Mouse (Mus musculus): ENCODE results near the gene Ctdspl2.
"Not testable (repeated sequence)": the region's sequence is repeated elsewhere in the genome, so short reads cannot be mapped to it uniquely, and the experiment has no call there.

Ctdspl2 gene

DNA sequence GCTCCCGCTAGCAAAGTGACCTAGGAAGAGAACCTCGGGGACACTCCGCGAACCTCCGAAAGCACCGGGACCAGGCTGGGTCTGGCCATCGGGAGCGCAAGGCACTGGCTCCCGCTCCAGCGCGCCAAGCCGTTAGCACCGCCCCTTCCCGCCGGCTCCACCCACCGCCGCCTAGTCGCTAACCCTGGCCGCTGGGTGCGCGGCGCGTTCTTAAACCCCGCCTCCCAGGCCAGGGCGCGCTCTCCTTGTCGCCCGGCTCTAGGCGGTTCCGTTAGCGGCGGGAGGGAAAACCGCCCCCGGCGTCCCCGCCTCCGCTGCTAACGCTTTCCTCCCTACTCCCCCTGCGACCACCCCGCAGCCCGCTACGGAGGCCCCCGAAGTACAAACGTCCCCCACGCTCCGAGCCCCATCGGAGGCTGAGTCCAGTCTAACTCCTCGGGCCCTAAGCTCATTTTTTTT is at the start of gene Ctdspl2, which contains the start of gene Mageb3:
Ctdspl2 (plus strand) TSS at position 237 of the 459 bp plus-strand sequence.
Mageb3 (minus strand) TSS at position 328 of the 459 bp plus-strand sequence.
- peak; percentile 99 for DNase-seq

DNA sequence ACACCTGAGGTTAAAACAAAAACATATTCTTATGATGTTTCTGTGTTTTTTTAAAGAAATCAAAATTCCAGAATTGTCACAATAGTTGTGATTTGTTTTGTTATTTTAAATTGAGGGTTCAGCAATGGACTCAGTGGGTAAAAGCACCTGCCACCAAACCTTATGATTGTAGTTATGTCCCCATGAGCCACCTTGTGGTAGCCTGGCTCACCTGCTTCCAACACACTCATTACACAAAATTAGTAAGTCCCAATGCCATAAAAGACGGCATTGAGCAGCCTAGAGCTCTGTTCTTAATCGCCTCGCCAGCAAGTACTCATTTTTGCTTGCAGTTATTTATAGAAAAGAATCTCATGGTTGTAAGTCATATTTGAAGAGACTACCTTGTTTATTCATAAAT is 45.8 kb upstream of the Ctdspl2 start:
- DNase-seq: no peak

DNA sequence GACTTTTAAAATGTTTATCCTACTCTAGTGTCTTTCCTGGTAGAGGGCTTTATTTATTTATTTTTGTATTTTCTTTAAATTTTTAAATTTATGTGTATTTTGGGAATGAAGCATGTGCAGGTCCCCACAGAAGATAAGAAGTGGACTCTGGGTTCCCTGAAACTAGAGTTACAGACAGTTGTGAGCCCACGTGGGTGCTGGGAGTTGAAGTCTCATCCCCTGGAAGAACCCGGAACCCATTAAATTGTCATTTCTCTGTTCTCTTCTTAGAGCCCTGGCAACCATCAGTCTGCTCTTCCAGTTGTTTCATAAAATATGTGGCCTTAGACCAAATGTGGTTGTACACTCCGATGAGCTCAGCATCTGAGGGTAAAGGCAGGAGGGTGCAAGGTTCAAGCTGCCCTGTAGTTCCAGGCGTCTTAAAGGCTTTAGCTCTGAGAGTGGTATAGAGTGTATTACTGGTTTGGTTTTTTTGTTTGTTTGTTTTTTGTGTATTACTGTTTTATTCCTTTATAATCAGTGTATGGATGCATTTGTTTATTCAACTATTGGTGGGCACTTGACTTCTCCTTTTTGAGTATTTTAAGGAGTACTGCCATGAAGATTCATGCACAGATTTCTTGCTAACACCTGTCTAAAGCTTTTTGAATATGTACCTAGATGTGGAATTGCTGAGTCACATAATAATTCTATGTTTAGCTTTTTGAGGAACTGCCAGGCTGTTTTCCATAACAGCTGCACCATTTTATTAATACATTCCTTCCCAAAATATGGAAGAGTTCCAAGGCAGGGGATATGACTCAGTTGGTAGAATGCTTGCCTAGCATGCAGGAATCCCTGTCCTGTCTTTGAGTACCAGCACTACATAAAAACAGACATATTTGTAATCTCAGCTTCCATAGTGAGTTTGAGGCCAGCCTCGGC is 39.5 kb upstream of the Ctdspl2 start:
- no peak for DNase-seq

DNA sequence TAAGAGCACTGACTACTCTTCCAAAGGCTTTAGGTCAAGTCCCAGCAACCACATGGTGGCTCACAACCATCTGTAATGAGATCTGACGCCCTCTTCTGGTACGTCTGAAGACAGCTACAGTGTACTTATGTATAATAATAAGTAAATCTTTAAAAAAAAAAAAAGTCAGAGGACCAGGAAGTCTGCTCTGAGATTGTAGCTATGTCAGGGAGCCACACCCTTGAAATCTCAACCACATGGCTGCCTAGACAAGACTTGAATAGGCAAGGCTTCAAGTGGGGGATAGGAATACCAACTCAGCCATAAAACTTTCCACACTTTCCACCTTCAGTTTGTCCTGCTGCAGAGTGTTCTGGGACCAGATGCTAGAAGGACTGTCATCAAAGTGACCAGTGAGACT is 18.2 kb upstream of the Ctdspl2 start:
- not testable (repeated sequence) for DNase-seq

DNA sequence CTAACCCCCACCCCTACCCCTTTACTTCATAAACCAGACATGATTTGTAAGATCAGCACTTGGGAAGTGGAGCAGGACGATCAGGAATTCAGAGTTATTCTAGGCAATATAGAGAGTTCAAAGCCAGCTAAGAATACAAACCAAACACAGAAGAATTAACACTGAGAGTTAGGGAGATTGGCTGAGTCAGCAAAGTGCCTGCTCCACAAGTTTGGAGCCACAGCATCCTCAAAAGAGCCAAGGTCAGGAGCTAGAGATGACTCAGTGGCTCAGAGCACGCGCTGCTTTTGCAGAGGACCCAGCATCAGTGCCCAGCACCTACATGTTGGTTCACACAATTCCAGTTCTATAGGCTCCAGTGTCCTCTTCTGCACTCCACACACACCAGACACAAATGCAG is 12.4 kb upstream of the Ctdspl2 start:
- DNase-seq: no peak

DNA sequence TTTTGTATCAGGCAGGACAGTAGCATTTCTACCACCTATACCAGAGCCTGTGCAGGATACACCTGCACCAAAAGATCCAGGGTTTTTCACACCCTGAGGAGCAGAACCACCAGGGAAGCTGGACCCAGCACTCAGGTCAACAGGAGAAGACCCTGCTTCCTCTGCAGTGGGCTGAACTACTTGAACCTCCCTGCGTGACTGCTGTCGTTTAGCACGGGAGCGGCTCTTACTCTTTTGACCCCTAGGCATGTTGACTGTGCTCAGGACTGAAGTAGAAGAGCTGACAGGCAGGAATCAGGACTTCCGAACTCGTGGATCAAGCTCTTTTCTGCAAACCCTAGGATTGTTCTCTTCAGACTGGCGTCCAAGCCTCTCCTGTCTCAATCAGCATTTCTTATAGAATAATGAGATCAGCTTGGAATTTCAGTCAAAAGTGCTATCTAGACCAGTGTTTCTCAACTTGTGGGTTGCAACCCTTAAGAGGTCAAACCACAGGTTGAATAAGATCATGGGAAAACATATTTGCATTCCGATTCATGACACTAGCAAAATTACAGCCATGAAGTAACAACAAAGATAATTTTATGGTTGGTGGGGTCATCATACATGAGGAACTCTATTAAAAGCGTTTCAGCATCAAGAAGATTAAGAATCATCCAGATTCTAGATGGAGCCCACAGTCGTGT is 687 bp upstream of the Ctdspl2 start:
- peak; percentile 9 for DNase-seq

DNA sequence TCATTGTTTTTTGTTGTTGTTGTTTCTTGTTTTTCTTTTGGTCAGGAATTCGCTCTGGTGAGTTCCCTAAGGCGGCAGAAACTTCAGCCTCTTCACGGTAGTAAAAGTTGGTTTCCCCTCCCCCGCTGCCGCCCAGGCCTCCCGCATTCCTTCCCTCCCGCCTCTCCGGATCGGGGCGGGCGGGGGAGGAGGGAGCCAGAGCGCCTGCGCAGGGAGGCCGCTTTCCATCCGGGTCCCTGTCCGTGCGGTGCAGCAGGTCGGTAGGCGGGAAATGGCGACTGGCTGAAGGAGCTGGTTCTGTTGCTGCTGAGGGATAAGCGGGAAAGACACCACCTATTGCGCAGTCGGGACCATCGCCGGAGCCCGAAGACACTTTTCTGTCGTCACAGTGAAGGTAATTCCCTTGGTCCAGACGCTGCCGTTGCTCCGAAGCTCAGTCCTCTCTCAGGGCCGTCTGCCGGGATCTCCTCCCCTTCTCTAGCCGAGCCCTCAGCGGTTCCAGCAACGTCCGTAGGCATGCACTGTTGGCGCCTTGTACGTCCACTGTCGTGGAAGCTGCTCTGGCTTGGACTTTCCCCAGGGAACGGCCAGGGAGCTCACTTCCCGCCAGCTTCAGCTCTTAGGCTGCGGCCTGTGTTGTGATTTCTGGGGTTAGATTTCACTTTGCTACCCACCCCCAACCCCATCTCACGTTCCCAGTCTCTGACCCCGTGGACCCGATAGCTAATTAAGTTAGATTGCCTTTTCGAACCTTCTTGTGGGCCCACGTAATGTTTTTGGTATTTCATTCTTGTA is 620 bp downstream of the Ctdspl2 start:
- peak; percentile 98 for DNase-seq

DNA sequence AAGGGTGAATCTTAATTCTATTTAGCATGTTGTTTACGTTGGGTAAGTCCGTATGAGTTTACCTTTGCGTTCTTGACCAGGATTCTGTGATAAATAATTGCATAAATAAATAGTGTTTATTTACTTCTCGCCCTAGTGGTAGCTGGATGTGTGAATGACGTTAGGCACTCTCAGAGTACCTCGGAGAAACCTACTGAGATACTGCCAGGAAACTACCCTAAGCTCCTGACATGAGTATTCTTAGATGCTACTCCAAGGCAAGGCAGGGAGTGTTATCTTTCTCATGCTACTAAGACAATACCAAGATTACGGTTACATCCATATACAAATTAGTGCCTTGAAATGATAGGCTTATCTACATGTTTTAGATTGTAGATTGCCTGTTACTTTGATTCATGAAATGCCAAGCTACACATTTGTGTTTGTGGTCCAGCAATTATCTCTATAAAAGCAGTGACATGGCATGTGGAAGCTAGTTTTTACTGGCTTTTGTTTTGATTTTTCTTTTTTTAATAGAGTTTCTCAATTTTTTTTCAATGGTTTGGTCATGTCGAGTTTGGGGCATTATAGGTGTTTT is 1.5 kb downstream of the Ctdspl2 start:
- no peak for DNase-seq

DNA sequence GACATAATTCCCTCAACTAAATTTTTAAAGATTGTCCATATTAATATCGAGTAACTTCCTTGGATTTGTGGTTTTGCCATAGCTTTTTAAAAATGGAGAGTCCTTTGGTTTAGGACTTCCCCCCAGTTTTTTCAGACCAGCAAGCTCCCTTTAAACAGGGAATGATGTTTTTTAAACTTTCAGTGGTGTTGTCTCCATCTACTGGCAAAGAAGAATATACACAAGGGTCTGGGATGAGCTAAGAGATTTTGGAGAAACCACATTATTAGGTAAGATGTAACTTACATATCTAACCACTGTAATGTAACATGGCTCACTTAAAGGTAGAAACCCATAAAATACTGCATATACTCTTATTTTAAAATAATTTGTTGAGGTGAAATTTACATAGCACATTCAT is 39.9 kb downstream of the Ctdspl2 start:
- no peak for DNase-seq

DNA sequence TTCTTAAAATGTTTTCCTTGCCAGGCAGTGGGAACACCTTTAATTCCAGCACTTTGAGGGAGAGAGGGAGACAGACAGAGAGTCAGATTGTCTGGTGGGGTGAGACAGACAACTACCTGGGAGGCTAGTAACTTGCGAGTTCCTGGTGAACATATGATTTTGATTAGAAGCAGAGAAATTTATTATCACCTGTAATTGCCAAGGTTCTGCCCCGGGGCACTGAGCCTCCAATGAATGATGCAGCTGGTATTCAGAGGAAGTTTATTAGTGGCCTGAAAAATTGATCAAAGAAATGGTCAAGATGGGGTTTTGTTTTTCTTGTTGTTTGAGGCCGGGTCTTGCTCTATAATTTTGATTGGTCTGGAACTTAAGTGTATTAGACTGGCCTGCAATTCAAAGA is 53.0 kb downstream of the Ctdspl2 start:
- no peak for DNase-seq

DNA sequence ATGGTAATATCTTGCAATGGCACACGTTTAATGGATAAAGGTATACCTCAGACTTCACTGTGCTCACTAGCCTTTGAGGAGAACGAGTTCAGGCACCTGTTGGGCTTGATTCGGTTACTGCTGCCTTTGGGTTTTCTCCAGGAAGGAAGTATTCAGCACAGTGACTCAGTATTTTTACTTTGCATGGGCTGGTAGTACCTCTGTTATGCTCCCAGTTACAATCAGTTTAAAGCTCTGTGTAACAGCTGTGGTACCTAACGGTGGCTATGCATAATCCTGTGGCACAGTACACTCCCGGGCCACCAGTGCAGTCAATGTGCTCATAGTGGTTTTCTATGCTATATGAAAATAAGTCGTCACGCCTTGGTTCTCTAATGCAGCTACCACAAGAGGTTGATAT is 55.6 kb downstream of the Ctdspl2 start:
- DNase-seq: no peak

DNA sequence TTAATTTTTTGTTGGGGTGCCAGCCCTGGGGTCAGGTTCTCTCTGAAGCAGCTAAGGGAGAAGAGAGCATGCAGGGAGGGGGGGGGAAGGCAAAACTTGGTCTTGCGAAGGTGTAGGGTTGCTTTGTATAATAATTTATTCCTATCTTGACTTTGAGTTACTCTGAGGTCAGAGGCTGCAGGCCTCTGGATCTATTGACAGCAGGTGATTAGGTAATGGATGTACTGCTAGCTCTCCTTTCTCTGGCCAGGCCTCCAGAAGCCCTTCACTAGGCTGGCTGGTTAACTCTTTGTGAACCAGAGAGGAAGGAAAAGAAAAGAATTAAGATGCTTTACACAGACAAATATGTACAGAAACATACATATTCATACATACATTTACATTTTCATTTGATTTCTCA is 62.9 kb downstream of the Ctdspl2 start:
- DNase-seq: no peak

DNA sequence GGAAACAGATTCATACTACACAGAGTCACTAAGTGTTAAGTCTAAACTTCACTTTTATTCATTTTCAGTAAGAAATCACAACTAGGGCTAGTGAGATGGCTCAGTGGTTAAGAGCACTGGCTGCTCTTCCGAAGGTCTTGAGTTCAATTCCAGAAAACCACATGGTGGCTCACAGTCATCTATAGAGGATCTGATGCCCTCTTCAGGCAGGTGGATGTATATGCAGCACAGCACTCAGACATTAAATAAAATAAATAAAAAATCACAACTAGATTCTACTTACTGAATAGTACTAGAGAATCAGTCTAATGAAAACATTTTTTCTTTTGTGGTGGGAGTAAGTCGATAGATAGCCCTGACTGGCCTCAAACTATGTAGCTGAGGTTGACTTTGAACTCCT is 66.5 kb downstream of the Ctdspl2 start:
- DNase-seq: no peak

DNA sequence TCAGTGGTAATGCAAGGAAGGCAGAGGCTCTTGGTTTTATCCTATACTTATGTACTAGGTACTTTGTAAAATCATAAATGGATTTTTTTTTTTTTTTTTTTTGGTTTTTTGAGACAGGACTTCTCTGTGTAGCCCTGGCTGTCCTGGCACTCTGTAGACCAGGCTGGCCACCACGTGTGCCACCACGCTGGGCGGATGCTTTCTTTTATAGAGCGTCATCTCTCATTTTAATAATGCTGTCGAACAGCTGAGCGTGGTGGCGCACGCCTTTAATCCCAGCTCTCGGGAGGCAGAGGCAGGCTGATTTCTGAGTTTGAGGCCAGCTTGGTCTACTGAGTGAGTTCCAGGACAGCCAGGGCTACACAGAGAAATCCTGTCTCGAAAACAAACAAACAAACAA is 71.3 kb downstream of the Ctdspl2 start:
- peak; percentile 9 for DNase-seq

DNA sequence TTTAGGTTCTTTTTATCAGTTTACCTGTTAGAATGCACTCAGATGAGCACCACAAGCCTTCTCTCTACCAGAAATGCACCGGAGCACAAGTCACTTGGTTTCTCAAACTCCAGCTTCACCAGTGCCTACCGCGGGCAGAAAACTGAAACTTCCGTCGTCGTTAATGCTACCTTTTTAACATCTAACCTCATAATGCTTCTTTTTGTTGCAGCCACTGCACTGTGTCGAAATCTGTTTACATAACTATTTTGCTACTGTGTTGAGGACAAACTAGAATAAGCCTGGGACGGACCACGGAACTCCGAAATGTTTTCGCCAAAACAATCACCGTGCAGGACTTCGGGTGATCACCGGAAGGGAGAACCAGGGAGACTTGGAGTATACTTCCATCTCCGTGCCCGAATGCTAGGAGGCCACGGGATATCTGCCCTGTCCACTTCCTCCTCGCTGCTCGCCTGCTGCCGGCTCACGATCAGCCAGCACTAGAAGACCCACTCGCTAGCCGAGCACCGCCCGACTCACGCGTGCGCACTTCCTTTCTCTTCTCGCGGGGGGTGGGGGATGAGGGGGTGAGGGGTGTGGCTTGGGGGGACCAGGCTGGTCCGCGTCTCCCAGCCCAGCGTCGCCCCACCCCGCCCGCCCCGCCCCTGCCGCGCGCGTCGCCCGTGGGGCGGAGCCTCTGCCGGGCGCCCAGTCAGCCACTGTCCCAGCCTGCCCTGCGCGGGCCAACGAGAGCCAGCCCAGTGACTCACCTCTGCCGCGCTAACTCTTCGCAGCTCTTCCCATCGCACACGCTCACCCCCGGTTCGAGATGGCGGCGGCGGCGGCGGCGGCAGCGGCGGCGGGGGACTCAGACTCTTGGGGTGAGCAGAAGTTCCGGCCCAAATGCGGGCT is 72.3 kb downstream of the Ctdspl2 start, which contains the start of gene Eif3j1:
Eif3j1 (plus strand) TSS at position 685 of the 894 bp plus-strand sequence.
- peak; percentile 94 for DNase-seq

DNA sequence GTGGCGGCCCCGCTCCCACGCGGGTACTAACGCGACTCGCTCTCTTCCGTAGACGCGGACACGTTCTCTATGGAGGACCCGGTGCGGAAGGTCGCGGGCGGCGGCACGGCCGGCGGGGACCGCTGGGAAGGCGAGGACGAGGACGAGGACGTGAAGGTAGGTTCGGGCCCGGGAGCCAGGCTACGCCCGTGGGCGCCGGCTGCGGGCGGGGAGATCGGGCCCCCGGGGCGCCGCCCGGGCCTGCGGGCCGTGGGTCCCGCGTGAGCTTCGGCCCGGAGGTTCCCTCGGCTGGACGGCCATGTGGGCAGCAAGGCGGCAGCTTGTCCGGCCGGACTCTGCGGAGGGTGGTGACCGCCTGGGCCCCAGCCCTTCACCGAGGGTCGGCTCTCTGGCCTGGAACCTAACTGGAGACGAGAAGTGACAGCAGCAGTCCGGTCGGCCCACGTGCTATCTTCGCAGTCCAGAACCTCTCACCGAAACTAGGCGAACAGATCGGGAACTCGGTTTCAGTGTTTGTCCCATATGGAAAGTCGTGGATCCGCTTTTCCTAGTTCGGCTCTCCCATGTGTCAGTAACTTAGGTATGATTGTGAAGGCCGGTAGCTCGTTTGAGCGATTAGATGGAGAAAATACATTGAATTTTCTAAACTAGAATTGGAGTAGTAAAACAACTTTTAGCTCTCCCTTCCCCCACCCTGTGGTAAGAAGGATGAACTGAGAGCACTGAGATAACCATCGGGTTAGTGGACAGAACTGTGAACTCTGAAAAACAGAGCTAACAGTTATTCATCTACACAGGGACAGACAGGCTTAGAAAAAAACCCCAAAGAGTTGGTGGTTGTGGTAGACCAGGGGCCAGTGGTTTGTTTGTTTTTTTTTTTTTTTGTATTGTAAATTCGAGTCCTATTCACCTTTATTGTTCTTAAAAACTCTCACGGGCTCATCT is 73.2 kb downstream of the Ctdspl2 start:
- DNase-seq: peak; percentile 65

DNA sequence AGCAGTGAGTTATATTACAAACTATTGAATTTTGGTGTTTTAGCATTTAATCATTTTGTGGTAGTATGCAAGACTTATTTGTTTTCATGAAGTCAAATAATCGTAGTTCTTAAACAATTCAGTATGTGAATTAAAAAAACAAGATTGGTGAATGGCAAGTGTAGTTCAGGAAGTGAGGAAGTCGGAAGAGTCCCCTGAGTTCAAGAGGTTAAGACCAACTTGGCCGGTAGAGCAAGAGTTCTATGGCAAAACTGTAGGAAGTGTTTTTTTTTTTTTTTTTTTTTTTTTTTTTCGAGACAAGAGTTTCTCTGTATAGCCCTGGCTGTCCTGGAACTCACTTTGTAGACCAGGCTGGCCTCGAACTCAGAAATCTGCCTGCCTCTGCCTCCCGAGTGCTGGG is 76.2 kb downstream of the Ctdspl2 start:
- no peak for DNase-seq

DNA sequence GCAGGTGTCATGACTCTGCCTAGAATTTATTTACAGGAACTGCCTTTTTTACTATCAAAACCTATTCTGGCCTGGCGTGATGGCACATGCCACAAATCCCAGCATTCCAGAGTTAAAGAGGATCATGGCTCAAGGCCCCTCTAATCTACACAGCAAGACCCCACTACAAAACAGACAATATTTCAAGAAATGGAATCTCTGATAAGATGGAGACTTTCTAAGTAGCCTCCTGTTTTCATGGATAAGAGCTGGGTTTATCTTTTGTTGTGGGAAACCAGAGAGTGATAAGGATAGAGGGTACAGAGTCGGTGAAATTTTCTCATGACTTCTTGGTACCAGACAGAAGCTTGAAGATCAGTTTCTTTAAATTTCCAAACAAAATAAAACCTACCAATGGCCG is 80.3 kb downstream of the Ctdspl2 start:
- DNase-seq: no peak

DNA sequence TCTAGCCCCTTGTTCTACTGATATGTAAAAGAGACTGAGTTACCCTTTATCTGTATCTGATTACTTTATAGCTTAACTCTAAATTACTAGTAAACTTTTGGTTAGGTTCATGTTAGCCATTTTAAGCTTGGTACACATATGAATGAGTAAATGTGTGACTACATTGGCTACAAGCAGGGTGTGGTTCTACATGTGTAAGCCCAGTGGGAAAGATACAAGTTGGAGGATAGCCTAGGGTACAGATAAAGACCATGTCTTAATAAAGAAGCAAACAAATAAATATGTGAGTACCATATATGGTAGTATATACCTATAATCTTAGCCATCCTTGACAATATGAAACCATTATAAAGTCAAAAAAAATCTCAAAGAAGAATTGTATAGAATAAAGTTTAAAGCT is 88.1 kb downstream of the Ctdspl2 start:
- no peak for DNase-seq

DNA sequence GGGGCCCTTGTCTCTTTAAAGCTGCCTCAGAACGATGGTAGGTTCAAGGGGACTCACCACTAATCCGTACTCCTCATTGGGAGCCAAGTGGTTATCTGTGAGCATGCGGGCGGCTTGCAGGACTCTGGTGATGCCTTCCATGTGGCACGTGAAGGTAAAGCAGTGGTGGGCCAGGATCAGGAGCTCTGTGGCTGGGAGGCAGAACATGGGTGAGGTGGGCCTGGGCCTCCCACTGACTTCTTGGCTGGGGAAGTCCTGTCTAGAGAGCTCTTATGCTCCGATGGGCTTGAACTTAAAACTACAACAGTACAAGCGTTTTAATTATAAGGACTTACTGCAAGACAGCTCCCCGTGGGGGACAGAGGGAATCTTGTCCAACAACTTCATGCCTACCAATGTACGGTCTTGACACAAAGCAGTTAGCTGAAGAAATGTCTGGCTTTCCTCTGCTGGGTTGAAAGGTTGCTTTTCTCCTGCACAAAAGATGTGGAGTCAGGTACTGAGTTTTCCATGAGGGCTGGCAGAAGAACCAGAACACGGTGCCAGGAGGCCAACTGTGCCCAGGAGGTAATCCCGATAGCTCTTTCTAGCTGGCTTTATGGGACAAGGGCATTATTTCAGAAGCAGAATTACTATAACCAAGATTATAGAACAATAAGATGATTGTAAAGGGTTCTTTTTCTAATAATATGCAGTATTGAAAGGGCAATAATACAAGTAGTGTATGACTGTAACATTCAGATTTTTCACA is 103.7 kb downstream of the Ctdspl2 start:
- no peak for DNase-seq

Measured in kidney, postnatal 10 days (tissue).